Mouse (Mus musculus): ENCODE results near the gene Gabre. TPM values are rescaled to one million over a fixed set of nuclear protein-coding genes. Genes with fewer than 3 reads are reported as not detected.

Gabre gene
- not detected for polyA plus RNA-seq (2017; shearing (Covaris generic))

- ATAC-seq, result no peak
These were observed at the start of gene Gabre for GRCm38 (mm10) chrX:72274659-72275371. Gene Gabre (minus strand): TSS chrX:72274803.

- no peak for ATAC-seq
These were observed 23.2 kb upstream of the Gabre start for GRCm38 (mm10) chrX:72297812-72298211.

- ATAC-seq, result no peak
These were observed 715 bp upstream of the Gabre start for GRCm38 (mm10) chrX:72275372-72275663.

DNA sequence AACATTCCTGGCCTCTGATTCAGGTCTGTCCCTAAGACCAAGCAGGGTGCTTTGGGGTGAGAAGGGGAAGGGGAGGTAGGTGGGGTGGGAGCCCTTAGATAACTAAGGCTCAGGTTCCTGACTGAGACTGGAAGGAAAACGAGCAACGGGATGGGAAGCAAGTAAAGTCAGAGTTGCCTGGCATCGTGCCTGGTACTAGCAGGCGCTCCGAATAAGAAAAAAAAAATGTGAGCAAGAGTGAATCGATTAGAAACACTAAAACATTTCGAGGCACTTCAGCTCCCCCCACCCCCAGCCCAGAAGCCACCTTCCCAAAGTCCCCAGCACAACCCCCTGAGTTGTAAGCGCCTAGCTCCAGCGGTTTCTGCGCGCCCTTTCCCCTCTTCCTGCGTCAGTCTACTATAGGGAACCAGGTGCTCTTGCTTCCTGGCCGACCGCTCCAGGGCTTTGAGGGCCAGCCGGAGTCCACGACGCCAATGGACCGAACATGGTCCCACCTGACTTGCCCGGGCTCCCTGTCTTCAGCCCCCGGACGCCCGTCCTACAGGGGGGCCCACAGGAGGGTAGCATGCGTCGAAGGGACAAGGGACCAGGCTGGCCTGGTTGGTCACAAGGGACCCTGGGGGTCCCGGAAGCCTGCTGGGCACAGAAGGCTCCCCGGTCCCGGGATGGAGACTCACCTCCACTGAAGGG lies 491 bp downstream of the Gabre start:
- ATAC-seq, result no peak

GRCm38 (mm10) chrX:72270637-72271036 lies 4.0 kb downstream of the Gabre start:
- no peak for ATAC-seq

GRCm38 (mm10) chrX:72221717-72222116 lies 52.9 kb downstream of the Gabre start, which contains the start of gene Magea4:
Gene Magea4 (plus strand): TSS chrX:72222017.
- ATAC-seq, result no peak

Other genes with a start within 250 kb of the Gabre start
- not detected for gene Magea4, start 52.8 kb downstream of the Gabre start, polyA plus RNA-seq (2017; shearing (Covaris generic))
- not detected for gene Magea10, start 112.1 kb upstream of the Gabre start, polyA plus RNA-seq (2017; shearing (Covaris generic))

Measured in activated CD4-positive, CD25-positive, alpha-beta regulatory T cell, adult 4 months (primary cell).